Mouse (Mus musculus): ENCODE results near the gene Tab2. TPM values are rescaled to one million over a fixed set of nuclear protein-coding genes. Genes with fewer than 3 reads are reported as not detected.

Tab2 gene
- total and polyA plus RNA-seq, 3 experiments = 13.7 to 43.5 (median 30.4) TPM

GRCm38 (mm10) chr10:7900719-7901627, 55.1 kb downstream of the Tab2 start:
- H3K4me3 ChIP-seq (replicated peaks in 1 of 3; ENCODE audit: low read depth in 2 of 3, low read length in 2 of 3, poor library complexity in 1 of 3) = no peak overlapping the region
- no peak overlapping the region for H3K4me2 ChIP-seq (ENCODE audit: insufficient read depth, low read depth, poor library complexity, severe bottlenecking)
- H3K4me1 ChIP-seq (ENCODE audit: control insufficient read depth in 1 of 2, insufficient read depth in 2 of 2) = no peaks in the 10 kb centered on the region
- DNase-seq (ENCODE audit: extremely low read depth) = no peak
- no peak overlapping the region for H3K9ac ChIP-seq (ENCODE audit: insufficient read depth, low read depth)
- no peak overlapping the region for H3K27ac ChIP-seq (ENCODE audit: insufficient read depth, low read depth)
- no peaks in the 10 kb centered on the region for H3K27me3 ChIP-seq (replicated peaks)
- TF ChIP-seq IRF4 (IDR thresholded peaks at IDR 0.05; ENCODE audit: low read depth, low read length) (no peak), ETS1 (conservative IDR thresholded peaks at IDR 0.05; ENCODE audit: low read depth, low read length) (no peak), EP300 (IDR thresholded peaks at IDR 0.05; ENCODE audit: low read length) (no peak), PAX5 (IDR thresholded peaks at IDR 0.05; ENCODE audit: low read length) (no peak), SMC3 (IDR thresholded peaks at IDR 0.05; ENCODE audit: low read depth, low read length) (no peak), USF2 (conservative IDR thresholded peaks at IDR 0.05; ENCODE audit: low read depth, low read length) (no peak), TBP (conservative IDR thresholded peaks at IDR 0.05; ENCODE audit: low read depth, low read length) (no peak), KAT2A (IDR thresholded peaks at IDR 0.05; ENCODE audit: insufficient replicate concordance, low read length) (no peak), JUN (IDR thresholded peaks at IDR 0.05; ENCODE audit: insufficient read depth, low read depth, low read length) (no peak), USF1 (IDR thresholded peaks at IDR 0.05; ENCODE audit: low read depth, low read length) (no peak), ZNF384 (IDR thresholded peaks at IDR 0.05; ENCODE audit: low read depth, low read length) (no peak), E2F4 (IDR thresholded peaks at IDR 0.05; ENCODE audit: insufficient replicate concordance, low read depth, low read length) (no peak), UBTF (IDR thresholded peaks at IDR 0.05; ENCODE audit: low read depth, low read length) (no peak), POLR2A (IDR thresholded peaks at IDR 0.05; ENCODE audit: low read depth, low read length) (no peak), CHD2 (IDR thresholded peaks at IDR 0.05; ENCODE audit: low read length) (no peak), MXI1 (IDR thresholded peaks at IDR 0.05; ENCODE audit: low read depth, low read length) (no peak), SIN3A (IDR thresholded peaks at IDR 0.05; ENCODE audit: low read length) (no peak), MAFK (IDR thresholded peaks at IDR 0.05; ENCODE audit: insufficient replicate concordance, low read length) (no peak)
- peaks cover 22 to 50% of the 10 kb centered on the region in 2 experiments for H3K36me3 ChIP-seq (replicated peaks in 1 of 2; ENCODE audit: control insufficient read depth in 1 of 2, insufficient read depth in 1 of 2, low read length in 1 of 2)
- no peaks in the 10 kb centered on the region for H3K9me3 ChIP-seq (replicated peaks; ENCODE audit: low read length)
- dilution Hi-C loops (cut with MboI; ENCODE audit: extremely low pct_ligation_motif_present, extremely low pct_unique_long_range_greater_than_20kb, low sequenced_read_pairs) = no loop called here
- in situ Hi-C loops (cut with MboI; ENCODE audit: low pct_ligation_motif_present, low pct_unique_long_range_greater_than_20kb, low sequenced_read_pairs) = no loop called here
- no peaks in the 10 kb centered on the region for H3K79me2 ChIP-seq (replicated peaks; ENCODE audit: control insufficient read depth, extremely low read depth, insufficient read depth, poor library complexity, severe bottlenecking)

DNA sequence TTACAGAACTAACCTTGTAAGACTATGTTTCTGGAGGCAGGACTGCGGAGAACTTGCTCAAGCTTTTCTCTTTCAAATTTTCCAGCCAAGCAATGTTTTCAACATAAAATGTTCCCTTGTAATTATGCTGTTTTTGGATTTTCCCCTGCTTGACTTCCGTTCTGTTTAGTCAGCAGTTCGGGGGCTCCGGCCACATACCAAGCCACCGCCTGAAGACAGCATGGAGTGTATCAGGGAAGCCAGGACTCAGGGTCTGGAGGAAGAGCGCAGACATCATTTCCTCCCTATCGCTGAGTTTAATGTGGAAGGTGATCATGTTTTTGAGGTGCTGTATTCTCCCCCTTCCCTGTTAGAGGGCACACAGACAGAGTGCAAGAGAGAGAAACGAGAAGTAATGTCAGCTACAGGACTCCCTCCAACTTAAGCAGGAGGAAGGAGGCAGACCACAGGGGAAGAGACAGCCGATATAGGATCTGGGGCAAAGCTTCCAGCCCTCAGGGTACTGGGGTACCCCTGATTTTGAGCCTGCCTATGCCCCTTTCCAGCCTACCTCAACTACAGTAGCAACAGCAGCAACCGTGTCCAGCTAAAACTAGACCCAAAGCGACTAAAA, 67.7 kb downstream of the Tab2 start:
- Histone ChIP-seq H3K27ac (ENCODE audit: insufficient read depth, low read depth) (no peak overlapping the region), H3K4me2 (ENCODE audit: insufficient read depth, low read depth, poor library complexity, severe bottlenecking) (no peak overlapping the region), H3K9ac (ENCODE audit: insufficient read depth, low read depth) (no peak overlapping the region), H3K27me3 (replicated peaks) (no peaks in the 10 kb centered on the region), H3K4me3 (replicated peaks in 1 of 3; ENCODE audit: low read depth in 2 of 3, low read length in 2 of 3, poor library complexity in 1 of 3) (no peak overlapping the region), H3K9me3 (replicated peaks; ENCODE audit: low read length) (no peaks in the 10 kb centered on the region), H3K79me2 (replicated peaks; ENCODE audit: control insufficient read depth, extremely low read depth, insufficient read depth, poor library complexity, severe bottlenecking) (no peaks in the 10 kb centered on the region), H3K36me3 (replicated peaks in 1 of 2; ENCODE audit: control insufficient read depth in 1 of 2, insufficient read depth in 1 of 2, low read length in 1 of 2) (no peaks in the 10 kb centered on the region), H3K4me1 (ENCODE audit: control insufficient read depth in 1 of 2, insufficient read depth in 2 of 2) (no peaks in the 10 kb centered on the region)
- TF ChIP-seq JUND (conservative IDR thresholded peaks at IDR 0.05; ENCODE audit: low read depth, low read length) = no peak
- TF ChIP-seq SMC3 (IDR thresholded peaks at IDR 0.05; ENCODE audit: low read depth, low read length) = no peak
- no peak for TF ChIP-seq POLR2AphosphoS2 (IDR thresholded peaks at IDR 0.05; ENCODE audit: low read depth, low read length)
- no peak for TF ChIP-seq JUN (IDR thresholded peaks at IDR 0.05; ENCODE audit: insufficient read depth, low read depth, low read length)
- TF ChIP-seq MYC (IDR thresholded peaks at IDR 0.05; ENCODE audit: low read depth, low read length) = no peak
- no peak for TF ChIP-seq SIN3A (IDR thresholded peaks at IDR 0.05; ENCODE audit: low read length)
- no peak for TF ChIP-seq ZNF384 (IDR thresholded peaks at IDR 0.05; ENCODE audit: low read depth, low read length)
- TF ChIP-seq TCF12 (IDR thresholded peaks at IDR 0.05; ENCODE audit: low read depth, low read length) = no peak
- no peak for TF ChIP-seq NRF1 (IDR thresholded peaks at IDR 0.05; ENCODE audit: low read depth, low read length)
- TF ChIP-seq KAT2A (IDR thresholded peaks at IDR 0.05; ENCODE audit: insufficient replicate concordance, low read length) = no peak
- no peak for TF ChIP-seq RCOR1 (conservative IDR thresholded peaks at IDR 0.05; ENCODE audit: low read depth, low read length)
- TF ChIP-seq E2F4 (IDR thresholded peaks at IDR 0.05; ENCODE audit: insufficient replicate concordance, low read depth, low read length) = no peak
- no peak for TF ChIP-seq NELFE (IDR thresholded peaks at IDR 0.05; ENCODE audit: low read depth, low read length)
- no peak for TF ChIP-seq BHLHE40 (IDR thresholded peaks at IDR 0.05; ENCODE audit: low read depth, low read length)
- no peak for TF ChIP-seq EP300 (IDR thresholded peaks at IDR 0.05; ENCODE audit: low read length)
- no peak for TF ChIP-seq CHD1 (IDR thresholded peaks at IDR 0.05; ENCODE audit: low read depth, low read length)
- TF ChIP-seq USF1 (IDR thresholded peaks at IDR 0.05; ENCODE audit: low read depth, low read length) = no peak
- dilution Hi-C loops (cut with MboI; ENCODE audit: extremely low pct_ligation_motif_present, extremely low pct_unique_long_range_greater_than_20kb, low sequenced_read_pairs) (no loop called here), in situ Hi-C loops (cut with MboI; ENCODE audit: low pct_ligation_motif_present, low pct_unique_long_range_greater_than_20kb, low sequenced_read_pairs) (loop anchor here (10.0 to 25.0 kb wide), 2 partner anchors 306 to 824 kb away; no protein-coding TSS in a partner anchor)
- DNase-seq (ENCODE audit: extremely low read depth) = no peak
